Mouse (Mus musculus) stomach, postnatal 0 days (tissue): ENCODE measurements at regions not wholly inside any gene's neighbourhood (a gene's known extent, or its start where the extent isn't known, plus 50 kb on each side); places are given as distances from the start of the nearest gene placed in this dataset.

Experiments used
- ATAC-seq: fragments of 200-750 bp; cut with Nextera tagmentation; 2 replicates; pipeline ENCODE4 v1.8.0; 2017; ENCODE audit not compliant: low FRiP score, low TSS enrichment
- DNase-seq: peaks from one replicate; pipeline ENCODE4 v3.0.0-alpha.2; 2016; ENCODE audit warnings: low spot score
- H3K27ac ChIP-seq: fragments of 300-500 bp; sonication (generic); replicated peaks from 2 replicates; pipeline ENCODE4 v1.5.1; 2014; ENCODE audit warnings: mild to moderate bottlenecking, control low read depth
- H3K27me3 ChIP-seq: fragments of 300-500 bp; sonication (generic); 2 replicates; pipeline ENCODE4 v1.6.1; 2014; ENCODE audit warnings: low read length; ENCODE audit not compliant: control insufficient read depth, insufficient read depth
- H3K36me3 ChIP-seq: fragments of 300-500 bp; sonication (generic); 2 replicates; pipeline ENCODE4 v1.6.1; 2014; ENCODE audit warnings: low read length, mixed read lengths; ENCODE audit not compliant: control insufficient read depth, insufficient read depth
- H3K4me1 ChIP-seq: fragments of 300-500 bp; sonication (generic); replicated peaks from 2 replicates; pipeline ENCODE4 v1.6.1; 2014; ENCODE audit warnings: antibody characterized with exemption; ENCODE audit not compliant: control insufficient read depth, insufficient read depth
- H3K4me2 ChIP-seq: fragments of 300-500 bp; sonication (generic); replicated peaks from 2 replicates; pipeline ENCODE4 v1.6.1; 2014; ENCODE audit warnings: low read depth, mild to moderate bottlenecking, control low read depth, moderate library complexity
- H3K4me3 ChIP-seq: fragments of 300-500 bp; sonication (generic); 2 replicates; pipeline ENCODE4 v1.5.1; 2014; ENCODE audit warnings: low read depth, low read length, control low read depth
- H3K9ac ChIP-seq: fragments of 300-500 bp; sonication (generic); 2 replicates; pipeline ENCODE4 v1.6.1; 2014; ENCODE audit warnings: mild to moderate bottlenecking, low read length, control low read depth, mixed read lengths
- H3K9me3 ChIP-seq: fragments of 300-500 bp; sonication (generic); 2 replicates; pipeline ENCODE4 v1.6.1; 2016; ENCODE audit warnings: low read length; ENCODE audit not compliant: control insufficient read depth
- CTCF ChIP-seq: IDR thresholded peaks from 2 replicates; pipeline ENCODE4 v1.5.1; 2016; ENCODE audit warnings: antibody characterized with exemption, low read depth, mild to moderate bottlenecking, moderate library complexity
- EP300 ChIP-seq: optimal IDR thresholded peaks from 2 replicates; pipeline ENCODE3; 2016; ENCODE audit warnings: antibody characterized with exemption
- WGBS: fragments of 180-500 bp; shearing (Covaris S2); extraction: QIAGEN DNeasy Blood & Tissue Kit; methylation state at CpG from one replicate; pipeline ENCODE4 v1.1.7; 2014; 5-methylcytosine and 5-hydroxymethylcytosine counted together

- ATAC-seq = no peak
- TF ChIP-seq EP300 (no peak), CTCF (no peak)
- no peak for DNase-seq
- Histone ChIP-seq H3K9me3 (no peaks in the 10 kb centered on the region), H3K27me3 (no peaks in the 10 kb centered on the region), H3K27ac (no peak overlapping the region), H3K9ac (no peak overlapping the region), H3K4me3 (no peak overlapping the region), H3K4me1 (no peaks in the 10 kb centered on the region), H3K36me3 (no peaks in the 10 kb centered on the region), H3K4me2 (no peak overlapping the region)
- 77% methylated on average over 3 of the region's 3 CpGs for WGBS
Observed at GRCm38 (mm10) chr14:72790654-72791053, 80.9 kb upstream of the Fndc3a start.

GRCm38 (mm10) chr14:72786929-72787328 lies 77.1 kb upstream of the Fndc3a start:
- no peak overlapping the region for H3K4me2 ChIP-seq

GRCm38 (mm10) chr14:72783248-72783647 lies 73.4 kb upstream of the Fndc3a start:
- 40% methylated on average over 9 of the region's 9 CpGs for WGBS
- H3K36me3 ChIP-seq = no peaks in the 10 kb centered on the region
- no peak overlapping the region for H3K4me3 ChIP-seq
- H3K27me3 ChIP-seq = no peaks in the 10 kb centered on the region
- no peak overlapping the region for H3K27ac ChIP-seq
- peak; percentile 89 for ATAC-seq
- TF ChIP-seq CTCF (peak; percentile 36), EP300 (no peak)
- no peak overlapping the region for H3K4me2 ChIP-seq
- H3K9me3 ChIP-seq = no peaks in the 10 kb centered on the region
- H3K9ac ChIP-seq = no peak overlapping the region
- H3K4me1 ChIP-seq = no peaks in the 10 kb centered on the region
- DNase-seq = peak; percentile 24

More at GRCm38 (mm10) chr14:72786929-72787328, 77.1 kb upstream of the Fndc3a start:
- Histone ChIP-seq H3K9me3 (no peaks in the 10 kb centered on the region), H3K27me3 (no peaks in the 10 kb centered on the region), H3K36me3 (no peaks in the 10 kb centered on the region), H3K27ac (no peak overlapping the region), H3K4me1 (no peaks in the 10 kb centered on the region), H3K4me3 (no peak overlapping the region), H3K9ac (no peak overlapping the region)
- DNase-seq (no peak), ATAC-seq (no peak)
- 87% methylated on average over 3 of the region's 3 CpGs for WGBS
- no peak for TF ChIP-seq CTCF
- no peak for TF ChIP-seq EP300

- H3K4me1 ChIP-seq = no peaks in the 10 kb centered on the region
- 62% methylated on average over 4 of the region's 4 CpGs for WGBS
Observed at GRCm38 (mm10) chr14:72779446-72779845, 69.6 kb upstream of the Fndc3a start.

GRCm38 (mm10) chr14:72778756-72779155 lies 69.0 kb upstream of the Fndc3a start:
- WGBS = 69% methylated on average over 6 of the region's 6 CpGs
- TF ChIP-seq EP300 = no peak
- TF ChIP-seq CTCF = no peak
- Histone ChIP-seq H3K4me3 (no peak overlapping the region), H3K9me3 (no peaks in the 10 kb centered on the region), H3K4me1 (no peaks in the 10 kb centered on the region), H3K36me3 (no peaks in the 10 kb centered on the region), H3K4me2 (no peak overlapping the region), H3K9ac (no peak overlapping the region), H3K27me3 (no peaks in the 10 kb centered on the region), H3K27ac (no peak overlapping the region)
- DNase-seq (no peak), ATAC-seq (no peak)

More at GRCm38 (mm10) chr14:72779446-72779845, 69.6 kb upstream of the Fndc3a start:
- no peak for TF ChIP-seq CTCF
- no peak for TF ChIP-seq EP300
- H3K27me3 ChIP-seq = no peaks in the 10 kb centered on the region
- no peaks in the 10 kb centered on the region for H3K36me3 ChIP-seq
- DNase-seq (no peak), ATAC-seq (no peak)
- H3K9me3 ChIP-seq = no peaks in the 10 kb centered on the region
- H3K4me2 ChIP-seq = no peak overlapping the region
- no peak overlapping the region for H3K27ac ChIP-seq
- no peak overlapping the region for H3K9ac ChIP-seq
- no peak overlapping the region for H3K4me3 ChIP-seq

GRCm38 (mm10) chr14:72777927-72778560 lies 68.2 kb upstream of the Fndc3a start:
- H3K27me3 ChIP-seq = no peaks in the 10 kb centered on the region
- H3K4me3 ChIP-seq = no peak overlapping the region
- H3K4me1 ChIP-seq = no peaks in the 10 kb centered on the region
- H3K9ac ChIP-seq = no peak overlapping the region
- TF ChIP-seq EP300 = no peak
- no peak for TF ChIP-seq CTCF
- H3K36me3 ChIP-seq = no peaks in the 10 kb centered on the region
- H3K27ac ChIP-seq = no peak overlapping the region
- H3K9me3 ChIP-seq = no peaks in the 10 kb centered on the region
- DNase-seq (no peak), ATAC-seq (no peak)
- no peak overlapping the region for H3K4me2 ChIP-seq
- WGBS = 62% methylated on average over 6 of the region's 6 CpGs
